Mouse (Mus musculus): ENCODE results near the gene Snrnp70.

DNA sequence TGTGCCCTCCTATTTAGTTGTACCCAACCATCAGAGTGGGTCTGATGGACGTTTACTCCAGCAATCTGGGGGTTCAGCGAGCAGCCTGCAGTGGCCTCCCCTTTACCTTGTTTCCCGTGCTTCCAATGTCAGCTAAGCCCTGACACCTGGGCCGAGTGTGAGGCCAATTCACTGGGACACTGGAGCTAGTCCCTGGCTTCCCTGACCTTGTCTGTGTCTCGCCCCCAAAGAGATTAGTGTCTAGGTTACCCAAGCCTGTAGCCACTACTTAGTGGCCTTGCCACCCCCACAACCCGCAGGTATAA, 25.0 kb upstream of the Snrnp70 start, which contains the start of gene Lhb:
- TF ChIP-seq POLR2A (IDR thresholded peaks at IDR 0.05; ENCODE audit: extremely low read depth, insufficient read depth, low read length) (no peak), CTCF (IDR thresholded peaks at IDR 0.05; ENCODE audit: extremely low read depth, insufficient read depth, low read length) (no peak)

Data from cortical plate, adult 2 months (tissue).